Mouse (Mus musculus) stomach, postnatal 0 days (tissue): ENCODE results near the gene Nvl.

Experiments used
- CTCF ChIP-seq: IDR thresholded peaks from 2 replicates; pipeline ENCODE4 v1.5.1; 2016; ENCODE audit warnings: antibody characterized with exemption, low read depth, mild to moderate bottlenecking, moderate library complexity
- EP300 ChIP-seq: optimal IDR thresholded peaks from 2 replicates; pipeline ENCODE3; 2016; ENCODE audit warnings: antibody characterized with exemption

- TF ChIP-seq CTCF = no peak
- TF ChIP-seq EP300 = no peak
Measured at GRCm38 (mm10) chr1:181188925-181189324, 44.9 kb upstream of the Nvl start.
